Mouse (Mus musculus) embryonic stem cell, embryonic (primary cell): ENCODE measurements around the gene Btnl10.

Source experiments
- CTCF ChIA-PET, 4 experiments: fragments of 300-600 bp in 2 of 4; fragments of 350-600 bp in 2 of 4; sonication (Branson Sonifier 250); formaldehyde crosslinking; loops; one replicate each; lab custom pipeline; 2022; ENCODE audit warnings: inconsistent platforms in 2 of 4; lab: Charles Lee
- POLR2A ChIA-PET, 4 experiments: fragments of 300-600 bp in 2 of 4; fragments of 350-600 bp in 2 of 4; sonication (Branson Sonifier 250); formaldehyde crosslinking; loops; one replicate each; lab custom pipeline; 2022; ENCODE audit warnings: antibody characterized with exemption in 4 of 4, inconsistent platforms in 1 of 4; lab: Charles Lee

The Btnl10 gene

DNA sequence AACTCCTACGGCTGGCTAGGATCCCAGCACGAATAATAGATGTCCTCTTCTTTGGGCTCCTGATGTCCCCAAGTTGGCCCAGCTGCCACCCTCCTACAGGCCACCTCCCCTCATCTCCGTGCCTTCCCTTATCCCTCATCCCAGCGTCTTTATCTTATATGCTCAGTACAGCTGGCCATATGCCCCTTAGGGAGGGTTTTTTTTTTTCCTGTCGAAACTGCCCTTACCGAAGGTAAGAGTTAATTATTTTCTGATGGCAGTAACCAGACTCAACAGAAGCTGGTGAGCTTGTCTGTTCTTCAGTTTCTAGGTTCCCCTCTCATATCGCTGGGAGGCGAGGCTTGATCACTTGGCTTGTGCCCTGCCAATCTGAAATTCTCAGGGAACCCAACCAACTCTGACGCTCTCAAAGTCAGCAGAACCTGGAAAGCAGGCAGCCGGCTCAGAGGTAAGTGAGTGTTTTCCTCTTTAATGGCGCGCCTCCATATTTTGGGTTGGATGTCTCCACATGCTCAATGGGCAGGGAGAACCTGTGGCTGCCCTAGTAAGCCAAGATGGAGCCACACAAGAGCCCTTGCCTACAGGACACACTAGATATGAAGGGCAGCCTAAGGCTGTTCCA, at the start of gene Btnl10:
Gene Btnl10, plus strand, starts transcription at position 164 of the 622 bp plus-strand sequence.
- POLR2A ChIA-PET: interaction anchor here in 2 of 4 experiments (1.2 to 1.6 kb wide), 3 partner anchors 10 to 14 kb away, joined by 3 to 7 read pairs (median 5); no protein-coding TSS in a partner anchor
- CTCF ChIA-PET: interaction anchor here (0.6 to 6.9 kb wide), 13 partner anchors 7 to 1445 kb away, joined by 3 to 62 read pairs (median 4); partner anchors contain the start of genes Zfp39 (in 2 of the 4) and Hist3h2ba (in 1 of the 4)

DNA sequence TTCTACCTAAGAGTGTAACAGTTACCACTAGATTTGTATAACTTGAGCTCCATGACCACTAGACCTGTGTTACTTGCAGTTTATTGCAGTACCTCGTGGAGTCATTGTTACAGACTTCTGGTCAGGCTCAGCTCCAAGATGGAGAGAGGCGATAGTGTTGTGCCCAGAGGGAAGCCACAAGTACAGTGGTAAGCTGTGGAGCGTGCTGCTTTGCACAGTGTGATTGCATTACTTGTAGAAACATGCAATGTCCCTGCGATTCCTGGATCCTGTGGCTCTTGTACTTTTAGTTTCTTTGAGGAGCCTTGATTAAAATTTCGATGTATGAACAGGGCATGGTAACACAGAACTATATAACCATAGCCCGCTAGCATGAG, 49.8 kb upstream of the Btnl10 start:
- ChIA-PET CTCF (interaction anchor here in 1 of 4 experiments (0.6 kb wide), 1 partner anchor 755 kb away, joined by 5 read pairs; no protein-coding TSS in a partner anchor), POLR2A (interaction anchor here in 3 of 4 experiments (1.0 to 1.3 kb wide), 6 partner anchors 11 to 87 kb away, joined by 3 to 4 read pairs (median 3); partner anchors contain the start of genes Gm12258 (in 1 of the 3), Hist3h2a (in 1 of the 3), Trim17 (in 1 of the 3) and Zfp39 (in 1 of the 3))

DNA sequence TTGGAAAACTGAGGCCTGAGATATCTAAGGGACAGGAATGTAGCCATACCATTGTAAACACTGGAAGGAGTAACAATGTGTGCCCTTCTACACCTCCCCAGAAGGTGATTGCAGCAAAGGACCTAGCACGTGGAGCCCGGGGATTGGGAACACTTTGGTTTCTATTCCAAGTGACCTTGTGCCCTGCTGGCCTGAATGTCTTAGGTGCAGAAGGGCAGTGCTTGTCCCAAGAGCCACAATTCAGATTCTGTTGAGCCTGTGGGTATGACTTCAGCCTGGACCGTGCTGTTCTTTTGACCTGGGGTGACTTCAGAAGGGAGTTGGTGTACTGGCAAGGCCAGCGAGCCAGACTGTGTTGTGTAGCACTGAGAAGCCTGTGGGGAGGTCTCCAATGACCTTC, 46.7 kb upstream of the Btnl10 start:
- CTCF ChIA-PET: no interaction called here
- POLR2A ChIA-PET: no interaction called here

DNA sequence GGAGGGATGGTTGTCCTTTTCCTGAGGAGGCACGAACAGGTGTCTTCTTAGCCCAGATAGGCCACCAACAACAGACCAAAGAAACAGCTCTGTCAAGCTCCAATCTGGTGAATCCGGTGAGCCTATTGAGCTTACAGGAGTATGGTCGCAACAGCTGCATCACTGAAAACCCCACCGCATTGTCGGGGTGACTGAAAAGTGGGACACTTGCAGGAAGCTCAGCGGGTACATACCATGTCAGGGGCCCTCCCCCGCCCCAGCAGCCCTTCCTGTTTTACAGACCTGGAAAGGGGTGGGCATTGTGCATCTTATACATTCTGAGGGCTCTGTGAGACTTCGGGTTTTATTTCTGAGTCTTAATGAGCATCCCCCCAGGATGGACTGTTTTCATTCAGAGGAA, 34.0 kb upstream of the Btnl10 start:
- POLR2A ChIA-PET: interaction anchor here in 1 of 4 experiments (2.0 kb wide), 1 partner anchor 9 kb away, joined by 4 read pairs; no protein-coding TSS in a partner anchor
- CTCF ChIA-PET: no interaction called here

DNA sequence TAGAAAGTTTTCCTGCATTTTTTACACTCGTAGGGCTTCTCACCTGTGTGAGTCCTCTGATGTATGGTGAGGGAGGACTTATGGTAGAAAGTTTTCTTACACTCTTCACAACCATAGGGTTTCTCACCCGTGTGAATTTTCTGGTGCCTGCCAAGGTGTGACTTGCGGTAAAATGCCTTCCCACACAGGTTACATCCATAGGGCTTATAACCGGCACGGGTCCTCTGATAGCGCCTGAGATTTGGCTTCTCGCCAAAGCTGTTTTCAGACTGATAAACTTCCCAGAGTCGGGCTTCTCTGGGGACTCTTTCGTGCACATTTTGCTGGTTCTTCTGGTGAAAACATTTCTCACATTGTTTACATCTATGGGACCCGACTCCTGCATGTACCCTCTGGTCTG, 27.2 kb upstream of the Btnl10 start:
- ChIA-PET POLR2A (interaction anchor here in 1 of 4 experiments (3.1 kb wide), 1 partner anchor 14 kb away, joined by 12 read pairs; the partner anchor contains the start of gene Zfp39), CTCF (no interaction called here)

DNA sequence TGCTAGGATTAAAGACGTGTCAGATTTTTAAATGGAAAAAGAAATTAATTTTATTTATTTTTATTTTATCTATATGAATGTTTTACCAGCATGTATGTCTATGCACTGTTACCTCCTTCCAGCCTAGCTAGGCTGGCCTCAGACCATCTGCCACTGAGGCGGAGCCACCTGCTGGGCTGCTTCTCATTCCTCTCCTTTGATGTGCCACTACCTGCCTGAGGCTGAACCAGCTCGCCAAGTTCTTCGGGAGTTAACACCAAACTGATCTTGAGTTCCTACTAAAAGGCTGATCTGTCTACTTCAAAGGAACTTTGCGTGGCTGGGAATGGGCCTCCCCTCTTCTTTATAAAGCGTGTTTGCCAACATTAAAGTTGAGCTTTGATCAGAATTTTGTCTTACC, 23.3 kb upstream of the Btnl10 start:
- ChIA-PET CTCF (no interaction called here), POLR2A (interaction anchor here in 3 of 4 experiments (0.6 to 1.2 kb wide), 4 partner anchors 10 to 204 kb away, joined by 3 to 8 read pairs (median 6); partner anchors contain the start of gene Zfp39 (in 2 of the 3))

DNA sequence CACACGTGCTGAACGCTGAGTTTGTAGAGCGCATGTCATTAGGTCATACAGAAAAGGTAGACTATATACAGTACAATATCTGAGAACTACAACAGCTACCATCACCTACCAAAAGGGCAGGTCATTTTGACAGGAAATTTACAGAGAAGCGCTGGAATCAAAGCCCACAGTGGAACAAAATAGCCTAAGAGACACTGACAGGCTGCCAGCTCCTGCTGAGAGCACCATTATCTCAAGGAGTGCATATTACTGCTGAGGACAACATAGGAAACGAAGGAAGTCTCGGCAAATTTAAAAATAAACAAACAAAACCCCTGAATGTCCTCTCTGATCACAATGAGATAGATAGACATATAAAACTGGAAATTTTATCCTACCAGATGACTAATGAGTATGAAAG, 20.2 kb upstream of the Btnl10 start:
- POLR2A ChIA-PET: no interaction called here
- CTCF ChIA-PET: no interaction called here

DNA sequence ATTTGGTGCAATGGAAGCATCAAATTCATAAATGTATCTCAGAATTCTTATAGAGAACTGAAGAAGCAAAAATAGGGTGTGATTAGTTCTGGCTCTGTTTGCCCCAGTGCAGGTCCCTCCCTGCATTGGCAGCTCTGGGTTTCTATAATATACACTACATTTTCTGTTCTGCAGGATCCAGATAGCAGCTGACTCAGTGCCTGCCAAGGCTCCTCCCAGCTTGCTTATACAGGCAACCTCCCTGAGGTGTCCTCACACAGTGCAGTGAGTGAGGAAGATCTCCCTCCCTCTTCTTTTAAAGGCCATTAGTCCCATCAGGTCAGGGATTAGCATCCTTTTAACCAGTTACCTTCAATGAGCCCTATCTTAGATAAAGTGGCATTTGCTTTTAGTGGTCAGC, 16.6 kb upstream of the Btnl10 start:
- POLR2A ChIA-PET: no interaction called here
- CTCF ChIA-PET: interaction anchor here in 1 of 4 experiments (0.6 kb wide), 1 partner anchor 81 kb away, joined by 3 read pairs; no protein-coding TSS in a partner anchor

DNA sequence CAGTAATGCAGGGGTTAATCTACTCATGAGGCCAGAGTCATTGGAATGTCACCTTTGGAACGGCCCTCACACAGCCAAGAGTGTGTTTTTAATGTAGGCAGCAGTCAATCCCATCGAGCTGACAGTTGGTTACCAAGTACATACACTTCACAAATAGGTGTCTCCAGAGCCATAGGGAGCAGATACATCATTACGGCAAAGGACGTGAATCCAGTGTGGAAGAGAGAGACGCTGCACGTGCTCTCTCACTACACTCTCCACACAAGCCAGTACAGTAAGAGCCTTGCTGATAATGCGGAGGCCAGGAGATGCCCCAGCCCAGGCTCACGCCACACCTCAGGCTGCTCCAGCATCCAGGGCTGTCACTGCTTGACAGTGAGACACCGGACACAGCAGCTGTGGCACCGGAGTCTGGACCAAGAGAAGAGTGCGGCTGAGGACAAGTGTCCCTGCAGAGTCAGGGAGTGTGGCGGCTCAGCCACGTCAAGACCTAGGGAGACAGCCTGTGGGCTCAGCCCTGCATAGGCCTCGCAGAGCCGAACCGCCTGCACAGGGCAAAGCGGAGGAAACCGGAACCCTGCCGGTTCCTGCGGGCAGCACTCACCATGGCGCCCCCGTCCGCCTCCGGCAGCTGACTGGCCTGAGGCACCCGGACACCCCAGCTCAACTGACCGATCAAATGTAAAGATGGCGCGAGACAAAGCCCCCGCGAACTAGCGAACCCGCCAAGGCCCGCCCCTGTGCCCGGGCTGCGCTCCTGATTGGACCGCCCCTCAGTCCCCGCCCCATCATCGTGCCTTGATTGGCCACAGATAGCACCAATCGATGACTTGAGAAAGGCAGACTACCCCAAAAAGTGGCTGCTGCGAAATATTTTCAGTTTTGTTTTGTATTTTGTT, 13.9 kb upstream of the Btnl10 start, which contains the start of gene Zfp39:
Gene Zfp39, minus strand, starts transcription at position 715 of the 899 bp plus-strand sequence.
- ChIA-PET CTCF (interaction anchor here in 3 of 4 experiments (0.5 to 3.1 kb wide), 6 partner anchors 11 to 1156 kb away, joined by 3 to 59 read pairs (median 12); partner anchors contain the start of gene Btnl10 (in 1 of the 3)), POLR2A (interaction anchor here (0.8 to 3.3 kb wide), 25 partner anchors 8 to 573 kb away, joined by 3 to 24 read pairs (median 6); partner anchors contain the start of genes Hist3h2a (in 2 of the 4), Trim17 (in 2 of the 4), Btnl10 (in 1 of the 4) and Gm12258 (in 1 of the 4))

DNA sequence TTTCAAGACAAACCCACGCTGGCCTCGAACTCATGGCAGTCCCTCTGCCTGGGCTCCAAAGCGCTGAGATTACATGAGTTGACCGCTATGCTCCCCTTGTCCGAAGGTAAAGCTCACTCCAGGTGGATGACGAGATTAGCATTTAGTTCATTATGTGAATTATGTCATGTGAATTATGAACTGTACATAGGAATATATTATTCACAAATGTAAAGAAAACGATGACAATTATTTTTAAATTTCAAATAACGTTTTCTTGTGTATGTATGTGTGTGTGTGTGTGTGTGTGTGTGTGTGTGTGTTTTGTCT, 13.3 kb upstream of the Btnl10 start:
- CTCF ChIA-PET: interaction anchor here (0.6 to 3.1 kb wide), 14 partner anchors 10 to 1888 kb away, joined by 3 to 59 read pairs (median 5); partner anchors contain the start of genes Btnl10 (in 1 of the 4) and Gm12258 (in 1 of the 4)
- POLR2A ChIA-PET: interaction anchor here (0.6 to 3.3 kb wide), 43 partner anchors 9 to 871 kb away, joined by 3 to 24 read pairs (median 5); partner anchors contain the start of genes Hist3h2a (in 2 of the 4), Hist3h2ba (in 2 of the 4), Sh3bp5l (in 2 of the 4) and Trim17 (in 2 of the 4)

DNA sequence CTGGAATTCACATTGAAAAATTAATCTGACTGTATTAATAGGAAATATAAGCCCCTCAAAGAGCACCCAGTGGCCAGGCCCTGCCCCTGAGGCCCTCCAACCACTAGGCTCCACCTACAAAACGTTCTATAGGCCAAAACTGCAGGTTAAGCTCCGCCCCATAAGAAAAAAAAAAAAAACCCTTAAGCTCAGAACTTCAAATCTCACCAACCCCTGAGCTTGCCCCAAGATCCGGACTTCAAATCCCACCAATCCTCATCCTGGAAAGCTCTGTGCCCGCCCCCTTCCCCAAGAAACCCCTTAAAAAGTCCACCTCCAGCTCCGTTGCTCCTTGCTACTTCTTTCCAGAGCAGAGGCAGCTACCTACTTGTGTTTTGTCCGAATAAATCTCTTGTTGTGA, 12.9 kb upstream of the Btnl10 start:
- ChIA-PET POLR2A (interaction anchor here (0.6 to 3.3 kb wide), 42 partner anchors 9 to 872 kb away, joined by 3 to 24 read pairs (median 5); partner anchors contain the start of genes Hist3h2a (in 2 of the 4), Hist3h2ba (in 2 of the 4), Sh3bp5l (in 2 of the 4) and Trim17 (in 2 of the 4)), CTCF (interaction anchor here (0.6 to 3.1 kb wide), 16 partner anchors 9 to 1888 kb away, joined by 3 to 59 read pairs (median 5); partner anchors contain the start of genes Btnl10 (in 1 of the 4) and Gm12258 (in 1 of the 4))

DNA sequence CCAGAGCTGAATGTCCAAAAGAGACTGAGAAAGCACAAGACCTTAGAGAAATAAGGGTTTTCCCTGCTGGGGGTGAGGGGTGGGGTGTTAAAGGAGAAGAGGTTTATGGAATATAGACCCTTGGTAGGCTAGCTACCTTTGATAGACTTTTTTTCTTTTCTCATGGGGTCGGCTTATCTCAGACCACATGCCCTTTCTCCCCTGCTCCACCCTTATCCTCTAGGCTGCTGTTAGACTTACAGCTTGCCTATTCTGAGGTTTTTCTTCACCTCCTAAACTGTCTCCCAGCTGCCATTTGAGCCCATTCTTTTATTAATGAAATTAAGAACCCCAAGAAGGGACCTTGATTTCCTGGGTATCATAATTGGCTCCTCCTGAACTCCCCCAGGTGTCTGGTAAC, 3.9 kb upstream of the Btnl10 start:
- CTCF ChIA-PET: interaction anchor here (0.6 to 6.9 kb wide), 23 partner anchors 8 to 376 kb away, joined by 3 to 62 read pairs (median 5); partner anchors contain the start of genes Zfp39 (in 3 of the 4), Hist3h2ba (in 1 of the 4), Trim11 (in 1 of the 4) and Trim58 (in 1 of the 4)
- POLR2A ChIA-PET: interaction anchor here in 3 of 4 experiments (0.6 to 3.5 kb wide), 10 partner anchors 9 to 274 kb away, joined by 3 to 24 read pairs (median 8); partner anchors contain the start of genes Hist3h2a (in 2 of the 3), Trim17 (in 2 of the 3), Zfp39 (in 2 of the 3) and Trim58 (in 1 of the 3)

DNA sequence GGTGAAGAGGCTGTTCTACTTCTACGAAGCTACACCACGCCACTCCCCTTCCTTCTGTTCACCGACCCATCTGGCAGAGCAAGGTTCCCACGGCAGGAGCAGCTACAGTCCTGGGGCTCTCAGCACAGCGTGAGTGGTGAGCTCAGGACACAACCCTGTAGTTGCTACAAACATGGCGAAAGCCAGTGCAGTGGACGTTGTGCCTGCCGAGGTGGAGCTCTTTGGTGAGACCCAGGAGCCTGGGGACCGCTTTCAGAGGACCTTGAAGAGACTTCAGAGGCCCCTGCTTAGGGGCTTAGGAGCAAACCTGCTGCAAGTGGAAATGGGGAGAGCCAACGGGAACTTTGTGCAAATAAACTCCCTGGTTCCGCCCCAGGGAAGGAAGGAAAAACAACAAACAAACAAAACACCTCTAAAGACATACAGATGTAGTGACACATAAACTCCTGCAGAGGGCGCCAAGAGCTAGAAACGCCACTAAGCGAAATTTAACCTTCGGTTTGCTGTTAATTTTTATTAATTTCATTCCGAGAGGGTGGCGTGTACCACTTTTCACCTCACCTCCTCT, 3.2 kb upstream of the Btnl10 start:
- POLR2A ChIA-PET: interaction anchor here (0.6 to 3.5 kb wide), 16 partner anchors 9 to 576 kb away, joined by 3 to 24 read pairs (median 4); partner anchors contain the start of genes Zfp39 (in 3 of the 4), Hist3h2a (in 2 of the 4), Trim17 (in 2 of the 4) and Trim58 (in 1 of the 4)
- CTCF ChIA-PET: interaction anchor here (0.5 to 6.9 kb wide), 52 partner anchors 8 to 612 kb away, joined by 3 to 62 read pairs (median 4); partner anchors contain the start of genes Zfp39 (in 3 of the 4), Rnf187 (in 2 of the 4), Gm12258 (in 1 of the 4) and Hist3h2a (in 1 of the 4)

DNA sequence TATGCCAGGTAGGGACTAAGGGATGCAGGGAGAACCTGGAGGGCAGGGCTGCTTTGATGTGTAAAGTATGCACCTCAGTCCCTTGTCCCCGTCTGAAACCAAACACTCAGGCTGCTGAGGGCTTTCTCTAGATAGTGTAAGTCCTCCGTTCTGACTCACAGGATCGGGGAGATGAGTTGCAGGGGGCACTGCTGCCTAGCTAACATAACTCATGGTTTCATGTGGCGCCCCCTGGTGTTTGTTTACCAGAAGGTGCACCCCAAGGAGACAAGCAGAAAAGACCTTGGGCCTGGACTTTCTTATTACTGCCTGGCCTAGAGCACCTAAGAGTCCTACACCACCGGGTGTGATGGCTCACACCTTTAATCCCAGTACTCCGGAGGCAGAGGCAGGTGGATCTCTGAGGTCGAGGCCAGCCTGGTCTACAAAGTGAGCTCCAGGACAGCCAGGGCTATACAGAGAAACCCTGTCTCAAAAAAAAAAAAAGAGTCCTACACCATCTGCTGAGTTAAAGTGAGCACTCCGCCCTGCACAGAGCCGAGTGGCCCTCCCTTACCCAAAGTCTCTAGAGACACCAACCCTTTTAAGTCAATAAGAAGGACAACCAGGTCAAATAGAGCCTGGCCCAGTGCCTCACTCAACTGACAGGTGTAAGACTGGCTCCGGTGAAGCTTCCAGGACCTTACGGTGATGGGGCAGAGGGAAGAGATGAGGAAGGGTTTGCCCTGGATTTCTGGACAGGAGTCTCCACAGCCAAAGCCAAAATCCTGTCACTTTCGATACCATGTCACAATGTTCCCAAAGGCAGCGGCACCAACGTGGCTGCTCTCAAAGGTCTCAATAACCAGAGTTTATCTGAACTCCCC, 596 bp upstream of the Btnl10 start:
- CTCF ChIA-PET: interaction anchor here (0.5 to 6.9 kb wide), 23 partner anchors 8 to 1126 kb away, joined by 3 to 62 read pairs (median 4); partner anchors contain the start of genes Zfp39 (in 2 of the 4) and Hist3h2ba (in 1 of the 4)

DNA sequence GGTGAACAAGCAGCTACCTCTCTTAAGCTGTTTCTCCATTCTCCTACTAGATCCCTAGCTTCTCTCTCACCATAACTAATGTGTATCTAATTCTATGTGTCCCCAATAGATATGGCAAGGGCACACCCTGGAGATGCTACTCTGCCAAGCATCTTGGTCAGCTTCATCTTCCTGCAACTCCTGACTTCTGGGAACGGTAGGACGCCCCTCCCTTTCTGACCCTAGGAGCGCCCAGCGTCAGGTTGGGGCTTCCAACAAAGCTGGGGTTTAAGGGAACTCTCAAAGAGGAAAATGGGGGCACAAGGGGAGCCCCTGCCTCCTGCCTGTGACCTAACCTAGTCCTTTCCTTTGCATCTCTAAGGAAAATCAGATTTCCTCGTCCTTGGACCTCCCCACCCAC, 1.1 kb downstream of the Btnl10 start:
- CTCF ChIA-PET: interaction anchor here in 3 of 4 experiments (0.6 to 6.9 kb wide), 4 partner anchors 9 to 729 kb away, joined by 3 to 62 read pairs (median 6); no protein-coding TSS in a partner anchor
- POLR2A ChIA-PET: interaction anchor here in 2 of 4 experiments (0.8 to 1.6 kb wide), 3 partner anchors 9 to 176 kb away, joined by 5 to 10 read pairs (median 7); no protein-coding TSS in a partner anchor

More for the DNA sequence above, 596 bp upstream of the Btnl10 start:
- POLR2A ChIA-PET: interaction anchor here in 2 of 4 experiments (0.6 to 3.5 kb wide), 5 partner anchors 11 to 249 kb away, joined by 3 to 24 read pairs (median 6); partner anchors contain the start of gene Zfp39 (in 2 of the 2)
